Mouse (Mus musculus): ENCODE results near the gene Abcf1. TPM values are rescaled to one million over a fixed set of nuclear protein-coding genes. Genes with fewer than 3 reads are reported as not detected.

Abcf1 gene
- polyA plus RNA-seq, 1 experiment from 2014 or later: 105 TPM

- WGBS: 62% methylated on average over 12 of the region's 12 CpGs
- no peak for DNase-seq (ENCODE audit: low spot score)
- Histone ChIP-seq H3K4me1 (replicated peaks) (peaks cover 18% of the 10 kb centered on the region), H3K27me3 (ENCODE audit: insufficient read depth, poor library complexity, severe bottlenecking) (no peaks in the 10 kb centered on the region), H3K36me3 (peaks cover 3% of the 10 kb centered on the region; the same call in 1 of the 2 replicates), H3K9me3 (peaks cover 4% of the 10 kb centered on the region; the same call in 1 of the 2 replicates), H3K4me3 (no peak overlapping the region), H3K27ac (no peak overlapping the region)
Observed at GRCm38 (mm10) chr17:35997713-35998510, 28.4 kb upstream of the Abcf1 start.

- 6% methylated on average over 11 of the region's 11 CpGs for WGBS
- H3K36me3 ChIP-seq: peaks cover 3% of the 10 kb centered on the region; the same call in 1 of the 2 replicates
- H3K27me3 ChIP-seq (ENCODE audit: insufficient read depth, poor library complexity, severe bottlenecking): no peaks in the 10 kb centered on the region
- H3K27ac ChIP-seq: no peak overlapping the region
- H3K9me3 ChIP-seq: peaks cover 3% of the 10 kb centered on the region; the same call in 1 of the 2 replicates
- peak; percentile 93 for DNase-seq (ENCODE audit: low spot score)
- H3K4me1 ChIP-seq (replicated peaks): peaks cover 18% of the 10 kb centered on the region
- no peak overlapping the region for H3K4me3 ChIP-seq
Observed at GRCm38 (mm10) chr17:35996949-35997348, 27.4 kb upstream of the Abcf1 start.

- H3K4me1 ChIP-seq (replicated peaks): peaks cover 18% of the 10 kb centered on the region
- no peaks in the 10 kb centered on the region for H3K27me3 ChIP-seq (ENCODE audit: insufficient read depth, poor library complexity, severe bottlenecking)
- H3K36me3 ChIP-seq: peaks cover 2% of the 10 kb centered on the region
- H3K4me3 ChIP-seq: peak overlapping the region; percentile 63
- 5% methylated on average over 14 of the region's 14 CpGs for WGBS
- peak; percentile 20 for DNase-seq (ENCODE audit: low spot score)
- no peaks in the 10 kb centered on the region for H3K9me3 ChIP-seq
- peak overlapping the region; percentile 81 for H3K27ac ChIP-seq
Observed at GRCm38 (mm10) chr17:35994879-35995240, 25.3 kb upstream of the Abcf1 start.

- Histone ChIP-seq H3K4me1 (replicated peaks) (peaks cover 18% of the 10 kb centered on the region), H3K27me3 (ENCODE audit: insufficient read depth, poor library complexity, severe bottlenecking) (no peaks in the 10 kb centered on the region), H3K36me3 (peaks cover 8% of the 10 kb centered on the region), H3K9me3 (no peaks in the 10 kb centered on the region), H3K27ac (peak overlapping the region; percentile 81), H3K4me3 (peak overlapping the region; percentile 63)
- 4% methylated on average over 31 of the region's 31 CpGs for whole genome bisulfite sequencing
- DNase-seq (ENCODE audit: low spot score): peak; percentile 76
Observed at GRCm38 (mm10) chr17:35994175-35994878, 24.8 kb upstream of the Abcf1 start.

GRCm38 (mm10) chr17:35993675-35994074 lies 24.1 kb upstream of the Abcf1 start:
- Histone ChIP-seq H3K27me3 (ENCODE audit: insufficient read depth, poor library complexity, severe bottlenecking) (no peaks in the 10 kb centered on the region), H3K27ac (no peak overlapping the region), H3K4me1 (replicated peaks) (peaks cover 18% of the 10 kb centered on the region), H3K36me3 (peaks cover 14% of the 10 kb centered on the region), H3K4me3 (peak overlapping the region; percentile 39; the same call in 1 of the 2 replicates), H3K9me3 (no peaks in the 10 kb centered on the region)
- peak; percentile 87 for DNase-seq (ENCODE audit: low spot score)
- WGBS: 7% methylated on average over 17 of the region's 17 CpGs

GRCm38 (mm10) chr17:35991781-35992180 lies 22.2 kb upstream of the Abcf1 start:
- 52% methylated on average over 10 of the region's 10 CpGs for WGBS
- DNase-seq (ENCODE audit: low spot score): no peak
- peaks cover 15% of the 10 kb centered on the region for H3K4me1 ChIP-seq (replicated peaks)

GRCm38 (mm10) chr17:35981776-35982175 lies 12.2 kb upstream of the Abcf1 start:
- DNase-seq (ENCODE audit: low spot score): no peak
- Histone ChIP-seq H3K36me3 (peaks cover 56% of the 10 kb centered on the region), H3K4me1 (replicated peaks) (peaks cover 26% of the 10 kb centered on the region), H3K4me3 (no peak overlapping the region), H3K27ac (no peak overlapping the region), H3K9me3 (no peaks in the 10 kb centered on the region), H3K27me3 (ENCODE audit: insufficient read depth, poor library complexity, severe bottlenecking) (no peaks in the 10 kb centered on the region)
- WGBS: 90% methylated on average over 9 of the region's 9 CpGs

More at GRCm38 (mm10) chr17:35991781-35992180, 22.2 kb upstream of the Abcf1 start:
- no peak overlapping the region for H3K4me3 ChIP-seq
- no peaks in the 10 kb centered on the region for H3K9me3 ChIP-seq
- peaks cover 33% of the 10 kb centered on the region for H3K36me3 ChIP-seq
- H3K27me3 ChIP-seq (ENCODE audit: insufficient read depth, poor library complexity, severe bottlenecking): no peaks in the 10 kb centered on the region
- no peak overlapping the region for H3K27ac ChIP-seq

GRCm38 (mm10) chr17:35980363-35980754 lies 10.8 kb upstream of the Abcf1 start:
- 0% methylated on average over 29 of the region's 29 CpGs for WGBS
- DNase-seq (ENCODE audit: low spot score): peak; percentile 65
- peak overlapping the region; percentile 87 for H3K4me3 ChIP-seq
- H3K9me3 ChIP-seq: no peaks in the 10 kb centered on the region
- H3K27me3 ChIP-seq (ENCODE audit: insufficient read depth, poor library complexity, severe bottlenecking): no peaks in the 10 kb centered on the region
- peaks cover 55% of the 10 kb centered on the region for H3K36me3 ChIP-seq
- H3K27ac ChIP-seq: peak overlapping the region; percentile 90
- peaks cover 26% of the 10 kb centered on the region for H3K4me1 ChIP-seq (replicated peaks)

GRCm38 (mm10) chr17:35979401-35980362 lies 10.1 kb upstream of the Abcf1 start, which contains the start of the genes Gnl1 and Prr3:
Gene Gnl1 (plus strand): TSS chr17:35979851.
Gene Prr3 (minus strand): TSS chr17:35980236.
- peaks cover 54% of the 10 kb centered on the region for H3K36me3 ChIP-seq
- H3K9me3 ChIP-seq: no peaks in the 10 kb centered on the region
- H3K27me3 ChIP-seq (ENCODE audit: insufficient read depth, poor library complexity, severe bottlenecking): no peaks in the 10 kb centered on the region
- under 1% methylated on average over 102 of the region's 109 CpGs for WGBS
- peak within 1 kb of the TSS; percentile 87 for H3K4me3 ChIP-seq
- peak; percentile 95 for DNase-seq (ENCODE audit: low spot score)
- H3K4me1 ChIP-seq (replicated peaks): peaks cover 26% of the 10 kb centered on the region
- H3K27ac ChIP-seq: peak within 1 kb of the TSS; percentile 90

GRCm38 (mm10) chr17:35978811-35979400 lies 9.3 kb upstream of the Abcf1 start:
- H3K27ac ChIP-seq: peak overlapping the region; percentile 90
- peaks cover 57% of the 10 kb centered on the region for H3K36me3 ChIP-seq
- H3K4me1 ChIP-seq (replicated peaks): peaks cover 26% of the 10 kb centered on the region
- peak; percentile 92 for DNase-seq (ENCODE audit: low spot score)
- no peaks in the 10 kb centered on the region for H3K9me3 ChIP-seq
- H3K4me3 ChIP-seq: peak overlapping the region; percentile 87
- H3K27me3 ChIP-seq (ENCODE audit: insufficient read depth, poor library complexity, severe bottlenecking): no peaks in the 10 kb centered on the region
- WGBS: under 1% methylated on average over 41 of the region's 41 CpGs

GRCm38 (mm10) chr17:35972131-35972530 lies 2.6 kb upstream of the Abcf1 start:
- H3K4me1 ChIP-seq (replicated peaks): peaks cover 21% of the 10 kb centered on the region
- no peak overlapping the region for H3K4me3 ChIP-seq
- peaks cover 54% of the 10 kb centered on the region for H3K36me3 ChIP-seq
- 77% methylated on average over 1 of the region's 1 CpGs for WGBS
- no peak overlapping the region for H3K27ac ChIP-seq
- no peaks in the 10 kb centered on the region for H3K9me3 ChIP-seq
- no peaks in the 10 kb centered on the region for H3K27me3 ChIP-seq (ENCODE audit: insufficient read depth, poor library complexity, severe bottlenecking)
- DNase-seq (ENCODE audit: low spot score): no peak

- 92% methylated on average over 2 of the region's 2 CpGs for WGBS
- peaks cover 55% of the 10 kb centered on the region for H3K36me3 ChIP-seq
- H3K9me3 ChIP-seq: no peaks in the 10 kb centered on the region
- no peak overlapping the region for H3K27ac ChIP-seq
- H3K4me1 ChIP-seq (replicated peaks): peaks cover 21% of the 10 kb centered on the region
- H3K4me3 ChIP-seq: no peak overlapping the region
- H3K27me3 ChIP-seq (ENCODE audit: insufficient read depth, poor library complexity, severe bottlenecking): no peaks in the 10 kb centered on the region
- DNase-seq (ENCODE audit: low spot score): no peak
Observed at GRCm38 (mm10) chr17:35967621-35968020, 1.9 kb downstream of the Abcf1 start.

Measured in hindbrain, embryonic 10.5 days (tissue).